Mouse (Mus musculus): ENCODE data around the gene Prmt1. TPM values are rescaled to one million over a fixed set of nuclear protein-coding genes. Genes with fewer than 3 reads are reported as not detected.
"Not testable (repeated sequence)": the region's sequence is repeated elsewhere in the genome, so short reads cannot be mapped to it uniquely, and the experiment has no call there.

Prmt1 gene
- polyA plus RNA-seq, 1 experiment = not detected

GRCm38 (mm10) chr7:45024281-45025248, 38.2 kb upstream of the Prmt1 start:
- no peaks in the 10 kb centered on the region for H3K4me1 ChIP-seq (ENCODE audit: control insufficient read depth, insufficient read depth, low read length)
- 79% methylated on average over 15 of the region's 15 CpGs for WGBS
- no peak for TF ChIP-seq CTCF (IDR thresholded peaks at IDR 0.05; ENCODE audit: insufficient read depth, low read depth, low read length)
- TF ChIP-seq POLR2A (IDR thresholded peaks at IDR 0.05; ENCODE audit: insufficient read depth, low read depth, low read length) = no peak
- H3K4me3 ChIP-seq (ENCODE audit: insufficient read depth, low read depth, low read length) = no peak overlapping the region
- no peak overlapping the region for H3K27ac ChIP-seq (ENCODE audit: insufficient read depth, low read depth, low read length)

- H3K4me1 ChIP-seq (ENCODE audit: control insufficient read depth, insufficient read depth, low read length); H3K27ac ChIP-seq (ENCODE audit: insufficient read depth, low read depth, low read length); H3K4me3 ChIP-seq (ENCODE audit: insufficient read depth, low read depth, low read length): not testable (repeated sequence)
- 78% methylated on average over 5 of the region's 5 CpGs for WGBS
Measured at GRCm38 (mm10) chr7:45023711-45024110, 37.3 kb upstream of the Prmt1 start.

GRCm38 (mm10) chr7:45020225-45020624, 33.9 kb upstream of the Prmt1 start:
- 81% methylated on average over 9 of the region's 9 CpGs for WGBS
- no peak for TF ChIP-seq POLR2A (IDR thresholded peaks at IDR 0.05; ENCODE audit: insufficient read depth, low read depth, low read length)
- no peak for TF ChIP-seq CTCF (IDR thresholded peaks at IDR 0.05; ENCODE audit: insufficient read depth, low read depth, low read length)
- H3K4me3 ChIP-seq (ENCODE audit: insufficient read depth, low read depth, low read length) = no peak overlapping the region
- H3K27ac ChIP-seq (ENCODE audit: insufficient read depth, low read depth, low read length) = no peak overlapping the region
- peaks cover 8% of the 10 kb centered on the region; the same call in 1 of the 2 replicates for H3K4me1 ChIP-seq (ENCODE audit: control insufficient read depth, insufficient read depth, low read length)

GRCm38 (mm10) chr7:45019031-45019571, 32.7 kb upstream of the Prmt1 start:
- peaks cover 8% of the 10 kb centered on the region; the same call in 1 of the 2 replicates for H3K4me1 ChIP-seq (ENCODE audit: control insufficient read depth, insufficient read depth, low read length)
- no peak overlapping the region for H3K27ac ChIP-seq (ENCODE audit: insufficient read depth, low read depth, low read length)
- 48% methylated on average over 8 of the region's 8 CpGs for WGBS
- TF ChIP-seq CTCF (IDR thresholded peaks at IDR 0.05; ENCODE audit: insufficient read depth, low read depth, low read length) (no peak), POLR2A (IDR thresholded peaks at IDR 0.05; ENCODE audit: insufficient read depth, low read depth, low read length) (no peak)
- H3K4me3 ChIP-seq (ENCODE audit: insufficient read depth, low read depth, low read length) = peak overlapping the region; percentile 5; the same call in 1 of the 2 replicates

- no peak within 1 kb of the TSS for H3K27ac ChIP-seq (ENCODE audit: insufficient read depth, low read depth, low read length)
- no peak for TF ChIP-seq CTCF (IDR thresholded peaks at IDR 0.05; ENCODE audit: insufficient read depth, low read depth, low read length)
- TF ChIP-seq POLR2A (IDR thresholded peaks at IDR 0.05; ENCODE audit: insufficient read depth, low read depth, low read length) = no peak
- H3K4me3 ChIP-seq (ENCODE audit: insufficient read depth, low read depth, low read length) = peak within 1 kb of the TSS; percentile 45
- under 1% methylated on average over 36 of the region's 36 CpGs for WGBS
- peaks cover 12% of the 10 kb centered on the region for H3K4me1 ChIP-seq (ENCODE audit: control insufficient read depth, insufficient read depth, low read length)
Measured at GRCm38 (mm10) chr7:45017242-45018061, 31.1 kb upstream of the Prmt1 start, which contains the start of gene Rras. Gene Rras (plus strand): TSS chr7:45017961.

GRCm38 (mm10) chr7:45016761-45017160, 30.4 kb upstream of the Prmt1 start:
- Histone ChIP-seq H3K4me1 (ENCODE audit: control insufficient read depth, insufficient read depth, low read length) (peaks cover 14% of the 10 kb centered on the region), H3K4me3 (ENCODE audit: insufficient read depth, low read depth, low read length) (peak overlapping the region; percentile 45), H3K27ac (ENCODE audit: insufficient read depth, low read depth, low read length) (no peak overlapping the region)
- TF ChIP-seq POLR2A (IDR thresholded peaks at IDR 0.05; ENCODE audit: insufficient read depth, low read depth, low read length) = no peak
- TF ChIP-seq CTCF (IDR thresholded peaks at IDR 0.05; ENCODE audit: insufficient read depth, low read depth, low read length) = no peak
- 5% methylated on average over 4 of the region's 4 CpGs for WGBS

- Histone ChIP-seq H3K4me1 (ENCODE audit: control insufficient read depth, insufficient read depth, low read length) (peaks cover 14% of the 10 kb centered on the region), H3K4me3 (ENCODE audit: insufficient read depth, low read depth, low read length) (peak within 1 kb of the TSS; percentile 77), H3K27ac (ENCODE audit: insufficient read depth, low read depth, low read length) (0 out of 2 replicates have a peak within 1 kb of the TSS, but pooled peaks have one; percentile 35)
- 1% methylated on average over 69 of the region's 69 CpGs for WGBS
- TF ChIP-seq POLR2A (IDR thresholded peaks at IDR 0.05; ENCODE audit: insufficient read depth, low read depth, low read length) (peak; percentile 25; the same call in 1 of the 2 replicates), CTCF (IDR thresholded peaks at IDR 0.05; ENCODE audit: insufficient read depth, low read depth, low read length) (no peak)
Measured at GRCm38 (mm10) chr7:45015957-45016612, 29.7 kb upstream of the Prmt1 start, which contains the start of gene Scaf1. Gene Scaf1 (minus strand): TSS chr7:45016363.

- TF ChIP-seq POLR2A (IDR thresholded peaks at IDR 0.05; ENCODE audit: insufficient read depth, low read depth, low read length) = no peak
- no peak for TF ChIP-seq CTCF (IDR thresholded peaks at IDR 0.05; ENCODE audit: insufficient read depth, low read depth, low read length)
- Histone ChIP-seq H3K4me1 (ENCODE audit: control insufficient read depth, insufficient read depth, low read length) (peaks cover 14% of the 10 kb centered on the region), H3K27ac (ENCODE audit: insufficient read depth, low read depth, low read length) (0 out of 2 replicates have a peak overlapping the region, but pooled peaks have one; percentile 35), H3K4me3 (ENCODE audit: insufficient read depth, low read depth, low read length) (peak overlapping the region; percentile 77)
- under 1% methylated on average over 20 of the region's 20 CpGs for WGBS
Measured at GRCm38 (mm10) chr7:45015344-45015956, 29.1 kb upstream of the Prmt1 start.

Data from olfactory bulb, adult 2 months (tissue).